Mouse (Mus musculus): ENCODE results near the gene Armh3.

GRCm38 (mm10) chr19:45827736-45828135, 170.6 kb downstream of the Armh3 start:
- no peak for TF ChIP-seq POLR2A (IDR thresholded peaks at IDR 0.05; ENCODE audit: control insufficient read depth, extremely low read depth, insufficient read depth, low read length, poor library complexity)
- no peak for TF ChIP-seq CTCF (IDR thresholded peaks at IDR 0.05; ENCODE audit: borderline replicate concordance, control insufficient read depth, extremely low read depth, insufficient read depth, low read length, poor library complexity)

All from thymus, adult 2 months (tissue).